Mouse (Mus musculus): ENCODE measurements around the gene Olfr937. TPM values are rescaled to one million over a fixed set of nuclear protein-coding genes. Genes with fewer than 3 reads are reported as not detected.

Gene Olfr937
- total RNA-seq (2015; ENCODE audit: low replicate concordance), result not detected in 2 replicates
- total RNA-seq (2017; ENCODE audit: low replicate concordance), result not detected in 2 replicates

- ATAC-seq (replicated peaks; ENCODE audit: low FRiP score, poor library complexity, severe bottlenecking), result no peak
These were observed at the start of gene Olfr937 for GRCm38 (mm10) chr9:39064851-39065250. TSS of gene Olfr937 (minus strand) at chr9:39064951.

GRCm38 (mm10) chr9:39078787-39079186 is 14.0 kb upstream of the Olfr937 start, which contains the start of gene Olfr938:
TSS of gene Olfr938 (minus strand) at chr9:39078887.
- no peak for ATAC-seq (replicated peaks; ENCODE audit: low FRiP score, poor library complexity, severe bottlenecking)

GRCm38 (mm10) chr9:39023277-39023676 is 41.5 kb downstream of the Olfr937 start, which contains the start of gene Olfr146:
TSS of gene Olfr146 (minus strand) at chr9:39023377.
- ATAC-seq (replicated peaks; ENCODE audit: low FRiP score, poor library complexity, severe bottlenecking), result no peak

Other genes starting within 250 kb of the Olfr937 start
- not detected in 2 replicates for gene Olfr923, start 238.4 kb downstream of the Olfr937 start, total RNA-seq (2015; ENCODE audit: low replicate concordance)
- not detected in 2 replicates for gene Olfr923, start 238.4 kb downstream of the Olfr937 start, total RNA-seq (2017; ENCODE audit: low replicate concordance)
- not detected in 2 replicates for gene Olfr924, start 220.5 kb downstream of the Olfr937 start, total RNA-seq (2015; ENCODE audit: low replicate concordance)
- 0.28 TPM in 1 of 2 replicates, not detected in the other for gene Olfr924, start 220.5 kb downstream of the Olfr937 start, total RNA-seq (2017; ENCODE audit: low replicate concordance)
- gene Olfr26, start 209.9 kb downstream of the Olfr937 start, total RNA-seq (2015; ENCODE audit: low replicate concordance), result not detected in 2 replicates
- not detected in 2 replicates for gene Olfr26, start 209.9 kb downstream of the Olfr937 start, total RNA-seq (2017; ENCODE audit: low replicate concordance)
- not detected in 2 replicates for gene Olfr926, start 187.8 kb downstream of the Olfr937 start, total RNA-seq (2015; ENCODE audit: low replicate concordance)
- not detected in 2 replicates for gene Olfr926, start 187.8 kb downstream of the Olfr937 start, total RNA-seq (2017; ENCODE audit: low replicate concordance)
- gene Olfr930, start 135.1 kb downstream of the Olfr937 start, total RNA-seq (2015; ENCODE audit: low replicate concordance), result not detected in 2 replicates
- gene Olfr930, start 135.1 kb downstream of the Olfr937 start, total RNA-seq (2017; ENCODE audit: low replicate concordance), result not detected in 2 replicates
- not detected in 2 replicates for gene Olfr933, start 92.6 kb downstream of the Olfr937 start, total RNA-seq (2015; ENCODE audit: low replicate concordance)
- gene Olfr933, start 92.6 kb downstream of the Olfr937 start, total RNA-seq (2017; ENCODE audit: low replicate concordance), result 1.1 TPM in 1 of 2 replicates, not detected in the other
- gene Olfr934, start 76.6 kb downstream of the Olfr937 start, total RNA-seq (2015; ENCODE audit: low replicate concordance), result not detected in 2 replicates
- 0.70 TPM in 1 of 2 replicates, not detected in the other for gene Olfr934, start 76.6 kb downstream of the Olfr937 start, total RNA-seq (2017; ENCODE audit: low replicate concordance)
- gene Olfr935, start 65.3 kb downstream of the Olfr937 start, total RNA-seq (2015; ENCODE audit: low replicate concordance), result not detected in 2 replicates
- gene Olfr935, start 65.3 kb downstream of the Olfr937 start, total RNA-seq (2017; ENCODE audit: low replicate concordance), result not detected in 2 replicates
- gene Olfr146, start 41.6 kb downstream of the Olfr937 start, total RNA-seq (2015; ENCODE audit: low replicate concordance), result not detected in 2 replicates
- not detected in 2 replicates for gene Olfr146, start 41.6 kb downstream of the Olfr937 start, total RNA-seq (2017; ENCODE audit: low replicate concordance)
- gene Olfr938, start 13.9 kb upstream of the Olfr937 start, total RNA-seq (2015; ENCODE audit: low replicate concordance), result not detected in 2 replicates
- gene Olfr938, start 13.9 kb upstream of the Olfr937 start, total RNA-seq (2017; ENCODE audit: low replicate concordance), result not detected in 2 replicates
- not detected in 2 replicates for gene Olfr27, start 63.2 kb upstream of the Olfr937 start, total RNA-seq (2015; ENCODE audit: low replicate concordance)
- not detected in 2 replicates for gene Olfr27, start 63.2 kb upstream of the Olfr937 start, total RNA-seq (2017; ENCODE audit: low replicate concordance)
- not detected in 2 replicates for gene Olfr943, start 101.4 kb upstream of the Olfr937 start, total RNA-seq (2015; ENCODE audit: low replicate concordance)
- gene Olfr943, start 101.4 kb upstream of the Olfr937 start, total RNA-seq (2017; ENCODE audit: low replicate concordance), result under 0.01 TPM in 1 of 2 replicates, not detected in the other
- not detected in 2 replicates for gene Olfr944, start 137.0 kb upstream of the Olfr937 start, total RNA-seq (2015; ENCODE audit: low replicate concordance)
- gene Olfr944, start 137.0 kb upstream of the Olfr937 start, total RNA-seq (2017; ENCODE audit: low replicate concordance), result not detected in 2 replicates
- gene Olfr1537, start 185.0 kb upstream of the Olfr937 start, total RNA-seq (2015; ENCODE audit: low replicate concordance), result not detected in 2 replicates
- not detected in 2 replicates for gene Olfr1537, start 185.0 kb upstream of the Olfr937 start, total RNA-seq (2017; ENCODE audit: low replicate concordance)
- gene Olfr945, start 211.9 kb upstream of the Olfr937 start, total RNA-seq (2015; ENCODE audit: low replicate concordance), result not detected in 2 replicates
- not detected in 2 replicates for gene Olfr945, start 211.9 kb upstream of the Olfr937 start, total RNA-seq (2017; ENCODE audit: low replicate concordance)

Data from erythroblast, adult 5-6 weeks (primary cell).